Comparison of ENCODE assay signal across 24 mouse cellular contexts in the genomic region with DNA sequence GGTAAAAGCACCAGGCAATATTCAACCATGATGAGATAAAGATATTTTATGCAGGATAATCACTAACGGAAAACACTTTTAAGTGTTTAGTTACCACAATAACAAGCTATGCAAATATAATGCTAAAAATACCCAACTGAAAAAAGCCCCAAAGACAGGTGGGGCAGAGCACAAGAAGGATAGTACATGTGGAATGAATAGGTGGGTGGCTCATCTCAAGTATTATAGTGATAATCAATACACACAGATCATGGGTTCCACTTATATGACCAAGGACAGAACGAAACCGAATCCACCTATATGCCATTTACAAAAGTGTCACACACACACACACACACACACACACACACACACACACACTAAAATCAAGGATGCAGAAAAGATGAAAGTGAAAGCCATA. TPM values are rescaled to one million over a fixed set of nuclear protein-coding genes. Genes with fewer than 3 reads are reported as not detected.
DNase-seq lines count a peak whose midpoint lies in the region; ATAC-seq and TF ChIP-seq lines count a peak whose summit lies in the region.
"Had no signal": no experiment of that assay in that cellular context is flagged by ENCODE, and none has a peak within 500 bp of the region (broad histone marks: within the 10 kb centered on the region; RNA-seq: fewer than 3 reads in every experiment).

No protein-coding gene starts in this region.

- no peak overlapping the region for H3K4me3 ChIP-seq in lung, embryonic 14.5 days (ENCODE audit: low read depth, low read length)
- H3K4me3 ChIP-seq: embryonic facial prominence, embryonic 10.5 days; embryonic facial prominence, embryonic 12.5 days; forebrain, embryonic 13.5 days; forebrain, embryonic 15.5 days had no signal

- no peak overlapping the region for H3K27ac ChIP-seq in lung, embryonic 14.5 days (ENCODE audit: low read depth)
- H3K27ac ChIP-seq: embryonic facial prominence, embryonic 10.5 days; embryonic facial prominence, embryonic 12.5 days; forebrain, embryonic 13.5 days; forebrain, embryonic 15.5 days had no signal

- ATAC-seq in lung, embryonic 14.5 days (ENCODE audit: insufficient read depth), result no peak
- ATAC-seq in inflammation-experienced regulatory T-cells, adult 6 months, result peak; percentile 28
- ATAC-seq: activated CD4-positive, CD25-positive, alpha-beta regulatory T cell, adult 4 months; CD4-positive, CD25-positive, alpha-beta regulatory T cell, adult 4 months; forebrain, embryonic 13.5 days; forebrain, embryonic 15.5 days; forebrain, postnatal 0 days; Patski had no signal

- no peak for TF ChIP-seq CTCF in lung, embryonic 14.5 days (IDR thresholded peaks at IDR 0.05; ENCODE audit: low read depth)

- peak overlapping the region; percentile 18; the same call in 1 of the 2 replicates for H3K4me2 ChIP-seq in lung, embryonic 14.5 days
- H3K4me2 ChIP-seq: embryonic facial prominence, embryonic 12.5 days; forebrain, embryonic 13.5 days; forebrain, embryonic 15.5 days had no signal

- no peak overlapping the region for H3K9ac ChIP-seq in lung, embryonic 14.5 days
- H3K9ac ChIP-seq: embryonic facial prominence, embryonic 12.5 days; forebrain, embryonic 13.5 days; forebrain, embryonic 15.5 days; forebrain, postnatal 0 days had no signal

- WGBS in lung, embryonic 14.5 days, result 89% methylated on average over 3 of the region's 3 CpGs

- no peaks in the 10 kb centered on the region for H3K27me3 ChIP-seq in lung, embryonic 14.5 days (ENCODE audit: insufficient read depth, low read length)
- H3K27me3 ChIP-seq in splenic B cell, adult 2 months (ENCODE audit: control insufficient read depth, insufficient read depth, low read length, poor library complexity, severe bottlenecking), result no peaks in the 10 kb centered on the region
- H3K27me3 ChIP-seq: CH12.LX; embryonic facial prominence, embryonic 12.5 days; forebrain, embryonic 13.5 days; forebrain, embryonic 15.5 days had no signal

- no peaks in the 10 kb centered on the region for H3K36me3 ChIP-seq in lung, embryonic 14.5 days (ENCODE audit: insufficient read depth)
- no peaks in the 10 kb centered on the region for H3K36me3 ChIP-seq in splenic B cell, adult 2 months (ENCODE audit: control insufficient read depth, insufficient read depth, low read length, poor library complexity, severe bottlenecking)
- H3K36me3 ChIP-seq: embryonic facial prominence, embryonic 10.5 days; embryonic facial prominence, embryonic 12.5 days; forebrain, embryonic 15.5 days; G1E had no signal

- no peaks in the 10 kb centered on the region for H3K4me1 ChIP-seq in lung, embryonic 14.5 days (ENCODE audit: insufficient read depth)
- H3K4me1 ChIP-seq: embryonic facial prominence, embryonic 10.5 days; embryonic facial prominence, embryonic 12.5 days; forebrain, embryonic 13.5 days; forebrain, embryonic 15.5 days had no signal

- DNase-seq in lung, embryonic 14.5 days, result no peak
- no peak for DNase-seq in lung, adult 18-20 months
- peak; percentile 56 for DNase-seq in splenic B cell, adult 2 months (ENCODE audit: low read depth, low spot score)
- no peak for DNase-seq in kidney, postnatal 25 days
- DNase-seq in ovary, postnatal 36 days (ENCODE audit: low spot score), result no peak
- DNase-seq: adrenal gland, adult 8-10 months; adrenal gland, postnatal 14 days; adrenal gland, postnatal 36 days; cerebellum, adult 11-12 months; cerebellum, adult 2 months; cerebellum, adult 9-10 months; cerebellum, postnatal 10 days; cerebellum, postnatal 25 days; forebrain, postnatal 0 days had no signal

- no peaks in the 10 kb centered on the region for H3K9me3 ChIP-seq in lung, embryonic 14.5 days (ENCODE audit: low read depth, low read length)
- H3K9me3 ChIP-seq: embryonic facial prominence, embryonic 10.5 days; embryonic facial prominence, embryonic 12.5 days; forebrain, embryonic 13.5 days; forebrain, embryonic 15.5 days; G1E had no signal

RNA-seq across cellular contexts. Expression of a gene that starts 8.6 kb away (rescaled TPM):
- 47.4 and 54.5 TPM in 2 replicates for polyA plus RNA-seq in lung, embryonic 14.5 days (2014; fragmentation: Nextera tagmentation; extraction: Ambion mirVana)
- 10 to 100 TPM; 52.5 to 66.7 (median 60.8) TPM for polyA plus RNA-seq in inflammation-experienced regulatory T-cells, adult 6 months (2017; shearing (Covaris generic))
